Mouse (Mus musculus): ENCODE data around the gene Pigw.

Pigw gene

DNA sequence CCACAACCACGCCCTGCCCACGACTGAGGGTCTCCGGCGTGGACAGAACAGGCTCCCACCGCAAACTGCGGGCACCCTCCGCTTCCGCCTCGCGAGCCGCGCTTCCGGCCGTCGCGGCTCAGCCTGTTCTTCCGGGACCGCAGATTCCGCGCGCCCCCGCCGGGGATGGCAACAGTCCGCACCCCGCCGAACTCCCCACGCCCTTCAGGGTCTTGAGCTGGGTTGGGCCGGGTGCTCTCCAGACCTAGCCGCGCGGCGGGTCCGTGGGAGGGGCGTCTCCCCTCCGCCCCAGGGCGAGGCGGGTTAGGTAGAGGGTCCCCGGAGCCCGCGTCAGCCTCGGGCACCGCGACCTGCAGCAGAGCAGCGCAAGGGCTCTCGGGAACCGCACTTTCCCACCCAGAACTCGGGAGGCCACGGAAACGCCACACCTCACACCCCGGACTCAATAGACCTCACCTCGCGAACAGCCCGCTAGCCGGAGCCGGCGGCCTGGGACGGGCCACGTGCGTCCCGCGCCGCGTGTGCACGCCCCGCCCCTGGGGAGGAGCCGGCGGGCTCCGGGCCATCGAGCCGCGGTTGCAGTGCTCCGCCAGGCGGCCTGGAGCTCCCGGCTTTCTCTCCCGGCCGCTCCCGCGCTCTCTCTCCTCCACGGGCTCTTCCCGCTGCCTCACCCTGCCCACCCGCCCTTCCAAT, at the start of gene Pigw, which contains the start of gene Myo19:
Pigw (minus strand) TSS at position 514 of the 693 bp plus-strand sequence.
Myo19 (plus strand) TSS at position 377 of the 693 bp plus-strand sequence.
- in situ Hi-C loops (cut with MboI; ENCODE audit: low sequenced_read_pairs): no loop called here

DNA sequence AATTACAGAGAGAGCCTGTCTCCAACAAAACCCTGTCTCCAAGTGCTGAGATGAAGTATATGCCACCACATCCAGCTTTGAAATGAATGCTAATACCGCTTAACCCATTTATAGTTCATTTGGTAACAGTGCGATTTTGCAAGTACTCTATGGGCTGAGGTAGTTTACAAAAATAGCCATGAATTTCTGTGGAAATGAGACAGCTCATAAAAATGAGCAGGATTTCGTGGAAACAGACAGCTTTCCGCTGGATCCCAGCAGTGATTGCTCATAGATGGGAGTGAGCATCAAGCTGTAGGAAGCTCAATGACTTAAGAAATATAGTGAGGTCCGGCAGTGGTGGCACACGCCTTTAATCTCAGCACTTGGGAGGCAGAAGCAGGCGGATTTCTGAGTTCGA, 40.9 kb upstream of the Pigw start:
- in situ Hi-C loops (cut with MboI; ENCODE audit: low sequenced_read_pairs): no loop called here

DNA sequence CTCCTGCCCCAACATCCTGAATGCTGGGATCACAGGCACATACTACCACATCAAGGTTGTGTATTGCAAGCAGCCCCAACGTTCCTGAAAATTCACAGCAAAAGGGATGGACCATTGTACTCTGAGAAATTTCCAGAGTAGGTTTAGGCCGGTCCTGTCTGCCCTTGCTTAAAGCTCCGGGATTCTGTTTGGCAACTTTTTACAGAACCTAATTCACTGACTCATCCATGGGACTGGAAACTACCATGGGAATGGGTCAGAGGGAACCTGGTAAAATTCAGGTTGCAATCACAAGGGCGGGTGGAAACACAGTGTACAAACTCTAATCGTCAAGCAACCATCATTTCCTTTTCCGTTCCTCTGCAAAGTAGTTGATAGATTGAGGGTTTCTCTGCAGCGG, 39.9 kb upstream of the Pigw start:
- in situ Hi-C loops (cut with MboI; ENCODE audit: low sequenced_read_pairs): no loop called here

DNA sequence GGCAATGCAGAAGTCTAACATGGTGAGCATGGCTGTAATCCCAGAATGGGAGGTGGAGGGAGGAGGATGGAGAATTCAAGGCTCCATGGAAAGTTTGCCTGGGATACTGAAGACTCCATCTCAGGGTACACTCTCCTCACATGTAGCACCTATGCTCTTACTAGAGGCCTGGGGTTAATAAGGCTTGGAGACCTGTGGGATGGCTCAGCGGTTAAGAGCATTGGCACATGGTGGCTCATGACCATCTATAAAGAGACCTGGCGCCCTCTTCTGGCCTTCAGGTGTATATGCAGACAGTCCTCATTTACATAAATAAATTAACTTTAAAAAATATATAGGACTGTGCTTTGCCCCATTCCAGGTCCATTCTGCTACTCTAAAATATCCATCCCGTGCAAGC, 39.2 kb upstream of the Pigw start:
- in situ Hi-C loops (cut with MboI; ENCODE audit: low sequenced_read_pairs): no loop called here

DNA sequence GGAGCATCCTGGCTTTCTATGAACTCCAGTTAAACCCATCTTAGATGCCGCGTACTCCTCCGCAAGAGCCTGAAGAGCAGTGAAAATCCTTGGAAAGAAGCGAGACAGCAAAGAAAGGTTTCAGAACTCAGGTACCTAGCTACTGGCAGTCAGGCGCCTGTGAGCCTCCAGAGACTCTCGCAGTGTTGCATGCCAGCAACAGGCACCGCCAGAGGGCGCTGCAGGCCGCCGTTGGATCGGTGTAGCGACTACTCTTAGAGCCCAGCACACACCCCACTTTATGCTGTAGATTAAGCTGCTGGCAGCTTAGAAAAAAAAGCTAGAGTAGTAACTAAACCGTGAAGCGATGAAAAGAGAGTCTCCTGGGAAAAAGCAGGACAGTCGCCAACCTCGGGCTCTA, 38.3 kb upstream of the Pigw start:
- in situ Hi-C loops (cut with MboI; ENCODE audit: low sequenced_read_pairs): no loop called here

DNA sequence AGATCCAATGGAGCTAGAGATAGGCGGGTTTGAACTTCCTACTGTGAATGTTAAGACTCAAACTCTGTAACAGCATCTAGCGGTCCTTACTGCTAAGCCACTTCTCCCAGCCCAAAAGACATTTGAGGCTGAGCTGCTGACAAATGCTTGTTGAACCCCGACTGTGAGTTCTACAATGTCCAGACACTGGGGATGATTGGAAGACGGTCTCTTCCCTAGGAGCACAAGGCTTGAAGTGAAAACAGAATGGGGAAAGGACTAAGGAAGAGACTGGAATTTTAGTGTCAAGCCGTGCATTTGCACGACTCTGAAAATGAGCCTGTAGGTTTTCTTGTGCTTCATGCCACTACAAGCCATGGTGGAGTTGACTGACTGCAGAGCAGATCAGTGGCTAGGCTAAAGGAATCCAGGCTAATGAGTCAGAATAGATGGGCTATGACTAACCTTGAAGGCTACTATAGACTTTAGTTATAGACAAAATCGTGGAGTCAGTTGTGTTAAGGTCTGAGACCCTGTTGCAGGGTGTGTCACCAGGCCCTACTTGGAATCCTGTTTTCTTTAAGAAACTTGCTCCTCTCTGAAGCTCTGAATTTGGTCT, 36.7 kb upstream of the Pigw start:
- in situ Hi-C loops (cut with MboI; ENCODE audit: low sequenced_read_pairs): no loop called here

DNA sequence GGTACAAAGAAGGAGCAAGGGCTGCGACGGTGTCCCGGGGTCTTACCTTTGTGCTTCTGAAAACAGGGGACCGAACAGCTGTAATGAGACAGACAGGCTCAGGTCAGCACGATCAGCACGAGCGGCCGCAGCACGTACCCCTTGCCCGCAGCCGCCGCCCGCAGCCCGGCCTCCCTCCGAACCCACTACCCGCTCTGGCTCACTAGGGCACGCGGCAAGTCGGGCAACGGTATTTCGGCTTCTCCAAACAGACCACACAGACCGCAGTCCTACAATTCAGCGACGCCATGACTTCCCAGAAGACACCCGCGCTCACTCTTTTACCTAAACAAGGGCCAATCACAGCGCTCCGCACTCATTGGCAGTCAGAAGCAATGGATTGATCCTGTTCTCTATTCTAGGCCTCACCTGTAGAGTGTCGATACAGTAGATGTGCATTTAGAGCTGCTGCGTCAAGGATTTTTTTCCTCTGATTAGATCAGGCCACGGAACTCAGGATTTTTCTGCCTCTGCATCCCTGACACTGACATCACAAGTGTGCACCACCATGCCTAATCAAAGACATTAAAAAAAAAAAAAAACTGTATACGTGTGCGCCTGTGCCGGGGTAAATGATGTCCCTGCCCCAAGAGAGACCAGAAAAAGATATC, 36.1 kb upstream of the Pigw start, which contains the start of gene Znhit3:
Znhit3 (minus strand) TSS at position 314 of the 650 bp plus-strand sequence.
- in situ Hi-C loops (cut with MboI; ENCODE audit: low sequenced_read_pairs): no loop called here

DNA sequence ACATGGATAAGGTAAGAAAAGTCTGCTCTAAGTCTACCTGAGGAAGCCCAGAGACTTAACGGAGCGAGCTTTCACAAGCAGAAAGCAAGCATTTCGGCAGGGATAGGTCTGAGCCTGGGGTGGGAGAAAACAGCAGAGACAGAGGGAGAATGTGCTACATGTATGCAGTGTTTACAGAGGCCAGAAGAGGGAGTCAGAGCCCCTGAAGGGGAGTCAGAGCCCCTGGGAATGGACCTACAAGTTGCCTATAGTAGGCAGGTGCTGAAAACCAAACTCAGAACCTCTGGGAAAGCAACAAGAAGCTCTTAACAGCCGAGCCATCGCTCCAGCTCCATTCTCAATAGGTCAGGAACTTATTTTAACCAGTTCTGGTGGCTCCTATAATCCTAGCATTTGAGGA, 34.6 kb upstream of the Pigw start:
- in situ Hi-C loops (cut with MboI; ENCODE audit: low sequenced_read_pairs): no loop called here

DNA sequence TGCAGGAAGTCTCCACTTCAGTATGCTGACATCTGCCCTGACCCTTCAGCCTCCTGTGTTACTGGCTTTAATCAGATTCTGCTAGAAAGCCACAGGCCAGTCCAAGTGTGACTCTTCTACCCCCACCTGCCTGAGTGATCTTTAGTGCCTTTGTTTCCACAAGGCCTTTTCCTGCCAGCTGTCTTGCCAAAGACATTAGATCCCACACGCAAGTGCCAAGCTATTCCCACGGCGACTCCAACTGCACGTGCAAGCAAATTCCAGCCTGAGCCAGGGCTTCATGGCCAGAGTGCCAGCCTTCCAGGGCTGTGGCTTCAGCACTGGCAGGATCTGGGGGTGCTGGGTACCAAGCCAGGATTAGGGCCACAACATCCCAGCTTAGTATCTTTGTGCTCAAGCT, 30.3 kb upstream of the Pigw start:
- in situ Hi-C loops (cut with MboI; ENCODE audit: low sequenced_read_pairs): no loop called here

DNA sequence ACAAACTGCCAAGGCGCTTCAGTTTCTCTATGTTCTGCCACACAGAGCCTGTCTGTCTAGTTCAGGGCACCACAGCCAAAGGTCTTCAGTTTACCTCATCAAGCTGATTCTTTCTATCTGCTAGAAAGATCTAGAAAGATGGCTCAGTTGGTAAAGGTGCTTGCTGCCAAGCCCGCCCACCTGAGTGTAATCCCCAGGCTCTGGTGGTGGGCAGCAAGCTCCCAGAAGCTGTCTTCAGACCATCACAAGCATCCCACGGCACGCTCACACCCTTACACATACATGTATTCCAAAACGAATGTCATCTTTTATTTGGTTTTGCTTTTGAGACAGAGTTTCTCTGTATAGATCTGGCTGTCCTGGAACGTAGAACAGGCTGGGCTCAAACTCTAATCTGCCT, 28.4 kb upstream of the Pigw start:
- in situ Hi-C loops (cut with MboI; ENCODE audit: low sequenced_read_pairs): no loop called here

DNA sequence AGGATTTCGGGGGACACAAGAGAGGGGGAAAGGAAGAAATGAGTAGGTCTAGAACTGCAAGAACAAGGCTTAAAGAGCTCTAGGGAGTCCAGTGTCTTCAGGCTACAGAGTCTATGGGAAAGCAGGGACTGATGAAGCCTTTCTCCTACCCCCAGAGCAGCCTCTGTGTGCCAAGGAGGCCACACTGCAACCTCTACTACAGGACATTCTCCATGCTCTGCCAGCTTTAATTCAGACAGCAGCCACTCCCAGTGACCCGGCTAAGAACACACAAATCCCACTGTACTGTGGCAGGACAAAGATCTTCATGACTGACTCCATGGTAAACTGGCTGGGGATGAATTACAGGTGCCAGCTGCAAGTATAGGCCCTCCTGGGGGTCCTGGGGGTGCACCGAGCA, 27.0 kb upstream of the Pigw start:
- in situ Hi-C loops (cut with MboI; ENCODE audit: low sequenced_read_pairs): no loop called here

DNA sequence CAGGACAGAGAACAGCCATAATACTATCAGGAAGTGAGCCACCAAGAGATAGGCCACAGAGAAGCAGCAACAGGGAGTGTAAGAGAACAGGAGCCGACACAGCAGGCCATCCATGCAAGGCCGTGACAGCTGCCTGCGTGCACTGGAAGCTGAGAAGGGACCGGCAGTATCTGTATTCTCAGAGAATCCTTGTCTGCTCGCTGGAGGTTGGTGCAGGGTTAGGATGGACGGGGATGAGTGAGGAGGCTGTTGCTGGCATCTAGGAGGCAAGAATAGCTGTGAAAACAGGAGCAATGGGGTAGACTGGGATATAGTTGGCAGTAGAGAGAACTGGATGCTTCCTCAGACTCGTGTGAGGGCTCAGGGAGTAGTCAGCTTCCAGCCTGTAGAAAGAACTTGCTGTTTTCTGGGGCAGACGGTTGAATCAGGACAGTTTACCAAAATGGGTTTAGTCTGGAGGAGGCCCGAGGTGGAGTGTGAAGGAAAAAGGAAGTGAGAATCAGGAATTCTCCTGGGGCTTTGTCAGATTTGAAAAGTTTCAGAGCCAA, 24.6 kb upstream of the Pigw start:
- in situ Hi-C loops (cut with MboI; ENCODE audit: low sequenced_read_pairs): no loop called here

DNA sequence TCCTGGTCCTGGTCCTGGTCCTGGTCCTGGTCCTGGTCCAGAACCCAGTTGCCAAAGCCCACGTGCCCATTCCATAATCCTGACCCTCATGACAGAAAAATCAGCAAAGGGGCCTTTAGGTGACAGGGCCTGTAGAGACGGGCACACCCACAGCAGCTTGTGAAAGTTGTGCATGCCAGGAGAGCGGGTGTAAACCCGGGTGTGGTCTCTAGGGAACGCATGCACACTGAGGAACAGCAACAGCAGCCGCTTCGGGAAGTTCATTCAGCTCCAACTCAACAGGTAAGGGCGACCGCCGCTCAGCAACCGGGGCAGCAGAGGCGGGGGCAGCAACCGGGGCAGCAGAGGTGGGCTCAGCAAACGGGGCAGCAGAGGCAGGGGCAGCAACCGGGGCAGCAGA, 13.0 kb upstream of the Pigw start:
- in situ Hi-C loops (cut with MboI; ENCODE audit: low sequenced_read_pairs): no loop called here

DNA sequence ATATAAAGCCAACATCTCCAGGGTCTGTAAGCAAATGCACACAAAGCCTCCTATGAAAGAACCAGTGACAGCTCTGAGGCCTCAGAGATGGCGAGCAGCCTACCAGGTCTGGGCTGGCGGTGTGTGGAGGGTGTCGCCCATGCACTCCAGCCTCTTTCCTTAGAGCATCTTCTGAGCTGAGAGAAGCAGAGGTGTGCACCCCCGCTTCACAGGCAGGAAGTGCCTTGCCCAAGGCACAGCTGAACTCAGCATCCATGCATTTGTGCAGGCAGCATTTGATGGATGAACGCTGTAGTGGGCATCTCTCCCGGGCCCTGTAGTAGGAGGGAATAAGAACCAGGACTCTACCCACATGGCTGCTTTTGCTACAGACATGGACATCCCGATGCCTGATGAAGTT, 11.6 kb upstream of the Pigw start:
- in situ Hi-C loops (cut with MboI; ENCODE audit: low sequenced_read_pairs): no loop called here

DNA sequence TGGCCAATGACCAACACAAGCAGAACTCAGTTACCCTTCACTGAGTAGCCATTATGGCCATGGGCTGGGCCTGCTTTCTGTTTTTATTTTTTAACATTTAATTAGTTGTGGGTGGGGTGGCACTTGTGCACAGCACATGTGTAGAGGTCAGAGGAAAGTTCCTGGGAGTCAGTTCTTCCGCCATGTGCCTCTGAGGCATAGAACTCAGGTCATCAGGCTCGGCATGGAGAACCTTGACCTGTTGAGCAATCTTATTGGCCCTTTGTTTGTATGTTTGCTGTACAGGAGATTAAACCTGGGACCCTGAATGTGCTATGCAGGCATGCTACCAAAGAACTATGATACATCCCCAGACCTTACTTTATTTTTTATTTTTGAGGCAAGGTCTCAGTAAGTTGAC, 9.4 kb upstream of the Pigw start:
- in situ Hi-C loops (cut with MboI; ENCODE audit: low sequenced_read_pairs): no loop called here

DNA sequence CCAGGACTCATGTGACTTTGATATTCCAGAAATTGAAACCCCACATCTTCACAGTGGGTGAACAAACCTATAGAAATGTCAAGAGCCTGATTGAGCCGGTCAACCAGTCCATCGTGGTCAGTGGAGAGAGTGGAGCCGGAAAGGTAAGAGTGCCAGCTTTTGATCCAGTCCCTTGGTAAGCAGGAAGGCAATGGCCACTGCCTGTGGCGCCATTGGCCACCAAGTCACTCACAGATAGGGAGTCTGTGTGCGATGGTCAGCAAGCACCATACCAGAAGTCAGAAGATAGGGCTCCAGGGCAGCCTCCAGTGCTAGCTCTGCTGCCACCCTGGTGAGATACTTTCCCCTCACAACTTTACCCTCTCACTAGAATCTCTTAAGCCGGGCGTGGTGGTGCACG, 7.9 kb upstream of the Pigw start:
- in situ Hi-C loops (cut with MboI; ENCODE audit: low sequenced_read_pairs): no loop called here

DNA sequence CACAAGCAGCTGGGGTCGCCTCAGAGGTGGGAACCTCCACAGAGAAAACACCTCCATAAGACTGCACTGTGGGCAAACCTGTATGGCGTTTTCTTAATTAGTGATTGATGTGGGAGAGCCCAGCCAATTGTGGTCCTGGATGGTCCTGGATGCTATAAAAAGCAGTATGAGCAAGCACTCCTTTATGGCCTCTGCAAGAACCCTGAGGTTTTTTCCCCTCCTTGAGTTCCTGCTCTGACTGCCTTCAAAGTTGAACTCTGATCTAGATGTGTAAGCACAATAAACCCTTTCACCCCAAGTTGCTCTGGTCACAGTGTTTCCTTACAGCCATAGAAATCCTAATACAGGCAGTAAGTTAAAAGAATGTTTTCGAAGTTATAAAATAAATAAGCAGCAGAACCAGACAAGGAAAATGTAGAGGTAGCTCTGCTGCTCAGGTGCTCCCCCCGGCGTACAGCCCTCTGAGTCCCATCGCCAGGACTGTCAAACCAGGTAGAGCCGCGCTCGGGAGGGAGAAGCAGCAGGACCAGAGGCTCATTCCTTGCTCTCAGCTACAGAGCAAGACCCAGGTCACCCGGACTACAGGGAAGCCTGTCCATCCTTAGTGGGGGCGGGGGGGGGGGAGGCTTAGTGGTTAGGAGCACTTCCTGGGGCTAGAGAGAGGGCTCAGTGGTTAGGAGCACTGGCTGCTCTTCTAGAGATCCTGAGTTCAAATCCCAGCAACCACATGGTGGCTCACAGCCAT, 6.9 kb upstream of the Pigw start:
- in situ Hi-C loops (cut with MboI; ENCODE audit: low sequenced_read_pairs): no loop called here

DNA sequence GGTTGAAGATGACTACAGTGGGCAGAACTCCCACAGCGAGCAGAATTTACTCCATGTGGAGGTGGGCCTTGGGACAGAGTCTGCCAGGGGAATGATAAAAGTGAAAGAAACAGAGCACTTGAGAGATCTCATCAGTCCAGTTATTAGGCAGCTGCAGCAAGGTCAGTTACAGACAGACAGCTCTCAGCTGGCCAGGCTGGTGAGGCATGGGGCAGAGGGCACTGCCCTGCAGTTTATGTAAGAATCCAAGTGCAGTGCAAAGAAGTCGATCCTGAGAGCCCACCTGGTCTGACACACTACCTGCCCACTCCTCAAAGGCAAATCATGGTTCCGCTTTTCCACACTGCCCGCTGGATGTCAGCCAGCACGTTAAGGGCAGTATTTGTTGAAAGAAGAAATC, 6.2 kb upstream of the Pigw start:
- in situ Hi-C loops (cut with MboI; ENCODE audit: low sequenced_read_pairs): no loop called here

DNA sequence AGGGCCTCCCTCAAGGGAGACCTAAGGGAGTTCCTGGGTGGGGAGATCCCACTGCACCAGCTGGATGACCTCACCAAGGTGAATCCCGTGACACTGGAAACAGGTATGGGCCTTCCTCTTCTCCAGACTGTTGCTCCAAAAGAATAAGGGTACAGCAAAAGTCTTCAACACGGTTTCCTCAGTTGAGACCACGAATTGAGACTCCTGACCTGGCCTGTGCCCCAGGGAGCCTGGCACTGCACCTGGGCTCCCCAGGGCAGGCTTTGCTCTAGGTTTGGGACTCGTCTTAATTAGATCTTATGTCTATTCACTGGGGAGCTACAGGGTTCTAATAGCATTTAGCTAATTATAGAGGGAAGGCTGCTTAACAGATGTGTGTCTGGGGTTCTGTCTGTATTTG, 5.2 kb upstream of the Pigw start:
- in situ Hi-C loops (cut with MboI; ENCODE audit: low sequenced_read_pairs): no loop called here

DNA sequence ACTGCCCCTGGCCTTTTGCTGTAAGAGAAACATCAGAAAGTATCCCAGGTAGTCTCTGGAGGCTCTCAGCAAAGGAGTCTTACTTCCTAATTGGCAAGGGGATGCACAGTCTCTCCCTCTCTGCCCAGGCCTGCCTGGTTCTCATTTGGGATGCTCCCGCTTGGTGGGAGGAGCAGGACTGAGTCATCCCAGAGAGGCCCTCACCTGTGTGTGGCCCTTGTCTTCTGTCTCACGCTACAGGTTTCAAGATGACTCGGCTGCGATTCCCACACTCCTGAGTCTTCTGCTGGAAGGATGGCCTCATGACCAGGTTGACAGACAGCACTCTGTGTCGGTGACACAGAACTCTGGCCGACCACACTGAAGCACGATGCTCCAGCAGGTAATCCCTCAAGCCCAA, 2.3 kb upstream of the Pigw start:
- in situ Hi-C loops (cut with MboI; ENCODE audit: low sequenced_read_pairs): no loop called here

DNA sequence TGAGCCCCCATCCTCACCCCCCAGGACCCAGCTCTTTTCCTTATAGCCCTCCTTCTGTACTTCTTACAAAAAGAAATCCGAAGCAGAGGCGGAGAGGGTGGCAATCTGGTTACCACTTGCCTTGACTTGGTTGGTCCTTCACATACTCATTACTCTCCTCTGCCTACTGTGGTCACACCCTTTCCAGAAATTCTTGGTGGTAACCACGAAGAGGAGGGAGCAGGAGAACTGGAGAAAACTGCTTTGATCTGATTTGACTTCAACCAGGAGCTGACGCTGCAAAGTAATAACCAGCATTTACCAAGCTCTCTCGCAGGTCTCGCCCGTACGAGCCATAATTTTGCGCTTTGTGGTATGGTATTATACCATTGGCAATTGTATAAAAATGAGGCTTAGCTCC, 886 bp upstream of the Pigw start:
- in situ Hi-C loops (cut with MboI; ENCODE audit: low sequenced_read_pairs): no loop called here
